Mouse (Mus musculus) retina, embryonic 14.5 days (tissue): ENCODE data around the gene Serhl.

Source experiments
- DNase-seq: peaks from one replicate; pipeline ENCODE4 v3.0.0-alpha.2; 2015; ENCODE audit warnings: low spot score

The Serhl gene

GRCm38 (mm10) chr15:83162001-83162400 lies 72.7 kb downstream of the Serhl start:
- DNase-seq, result no peak

GRCm38 (mm10) chr15:83162818-83163485 lies 73.6 kb downstream of the Serhl start:
- no peak for DNase-seq

- DNase-seq, result no peak
Observed at GRCm38 (mm10) chr15:83164971-83165471, 75.7 kb downstream of the Serhl start.

GRCm38 (mm10) chr15:83165526-83166315 lies 76.4 kb downstream of the Serhl start:
- DNase-seq, result no peak
